Mouse (Mus musculus): ENCODE results near the gene Cyp3a57.
"Not testable (repeated sequence)": the region's sequence is repeated elsewhere in the genome, so short reads cannot be mapped to it uniquely, and the experiment has no call there.

Gene Cyp3a57

DNA sequence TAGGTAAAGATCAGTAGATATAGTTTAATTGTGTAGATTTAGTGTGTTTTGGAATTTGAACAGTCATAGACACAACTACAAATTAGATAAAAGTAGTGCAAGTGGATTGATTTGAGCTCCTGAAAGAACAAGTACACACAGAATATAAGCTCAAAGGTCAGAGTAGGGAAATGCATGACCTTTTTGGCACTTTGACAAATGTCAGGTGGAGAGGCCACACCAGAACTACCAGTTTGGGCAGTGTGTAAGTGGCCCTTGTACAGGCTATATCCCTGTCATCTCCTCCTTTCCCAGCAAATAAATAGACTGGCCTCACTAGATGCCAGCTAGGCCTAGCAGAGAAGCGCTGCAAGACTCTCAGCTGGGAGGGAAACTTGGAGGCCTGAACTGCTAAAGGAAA lies at the start of gene Cyp3a57:
Gene Cyp3a57 (plus strand): TSS at position 339 of the 400 bp plus-strand sequence.
- no peak for DNase-seq

- no peak for DNase-seq
These were observed 44.6 kb upstream of the Cyp3a57 start for GRCm38 (mm10) chr5:145300469-145300868.

GRCm38 (mm10) chr5:145301796-145302195 lies 43.3 kb upstream of the Cyp3a57 start:
- DNase-seq: not testable (repeated sequence)

DNA sequence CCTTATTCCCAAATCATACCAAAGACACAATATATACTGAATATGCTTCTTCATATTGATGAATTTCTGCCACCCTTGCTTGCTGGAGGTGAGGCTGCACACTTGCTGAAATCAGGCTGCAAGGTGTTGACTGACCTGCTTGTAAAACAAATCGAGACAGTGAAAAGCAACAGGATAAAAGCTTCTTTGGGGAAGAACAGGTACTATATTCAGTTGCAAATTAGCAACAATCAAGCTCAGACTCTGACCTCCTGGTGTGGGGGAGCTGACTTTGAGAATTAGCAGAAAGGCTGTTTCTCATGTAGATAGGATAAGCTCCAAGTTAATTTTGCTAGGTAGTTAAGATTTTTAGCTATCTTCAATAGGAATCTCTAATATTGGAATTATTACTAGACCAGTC lies 42.7 kb upstream of the Cyp3a57 start:
- DNase-seq: no peak

- DNase-seq: not testable (repeated sequence)
These were observed 38.1 kb upstream of the Cyp3a57 start for GRCm38 (mm10) chr5:145306953-145307352.

- DNase-seq: not testable (repeated sequence)
These were observed 37.3 kb upstream of the Cyp3a57 start for GRCm38 (mm10) chr5:145307811-145308210.

DNA sequence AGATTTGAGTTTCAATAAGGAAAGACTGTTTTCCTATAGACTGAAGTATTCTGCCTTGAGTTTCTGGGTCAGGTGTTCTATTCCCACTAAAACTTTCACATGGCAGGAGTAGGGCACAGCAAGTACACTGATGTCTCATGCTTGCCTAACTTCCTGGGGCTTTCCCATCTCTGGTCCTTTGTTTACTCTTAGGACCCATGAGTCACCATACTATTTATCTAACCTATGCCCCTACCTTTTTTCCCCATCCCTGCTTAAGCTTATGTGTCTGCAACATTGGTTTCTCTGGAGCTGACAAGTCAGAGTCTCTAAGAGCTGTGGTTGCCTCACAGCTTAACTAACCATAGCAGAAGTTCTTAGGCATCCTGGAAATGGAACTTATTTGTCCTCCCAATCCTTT lies 31.2 kb upstream of the Cyp3a57 start:
- DNase-seq: no peak

- DNase-seq: no peak
These were observed 27.9 kb upstream of the Cyp3a57 start for GRCm38 (mm10) chr5:145317141-145317540.

- not testable (repeated sequence) for DNase-seq
These were observed 6.3 kb upstream of the Cyp3a57 start for GRCm38 (mm10) chr5:145338756-145339155.

GRCm38 (mm10) chr5:145349697-145350096 lies 4.6 kb downstream of the Cyp3a57 start:
- DNase-seq: no peak

GRCm38 (mm10) chr5:145353081-145353480 lies 8.0 kb downstream of the Cyp3a57 start:
- DNase-seq: no peak

DNA sequence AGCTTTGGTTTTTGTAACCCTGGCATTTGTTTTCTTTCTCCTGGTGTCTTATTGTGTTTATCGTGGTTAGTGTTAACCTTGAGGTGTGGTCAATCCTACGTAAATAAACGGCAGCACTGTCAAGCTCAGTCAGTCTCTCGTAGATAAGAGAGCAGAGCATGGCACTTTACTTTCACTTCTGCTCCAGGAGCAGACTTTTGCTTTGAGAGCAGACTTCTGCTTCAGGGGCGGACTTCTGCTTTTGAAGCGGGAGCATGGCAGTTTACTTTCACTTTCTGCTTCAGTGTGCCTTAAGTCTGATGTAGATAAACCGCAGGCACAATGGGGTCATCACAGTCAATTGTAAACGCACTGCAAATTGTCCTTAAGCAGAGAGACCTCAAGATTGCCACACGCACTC lies 70.3 kb downstream of the Cyp3a57 start:
- not testable (repeated sequence) for DNase-seq

- no peak for DNase-seq
These were observed 77.2 kb downstream of the Cyp3a57 start for GRCm38 (mm10) chr5:145422287-145422686.

DNA sequence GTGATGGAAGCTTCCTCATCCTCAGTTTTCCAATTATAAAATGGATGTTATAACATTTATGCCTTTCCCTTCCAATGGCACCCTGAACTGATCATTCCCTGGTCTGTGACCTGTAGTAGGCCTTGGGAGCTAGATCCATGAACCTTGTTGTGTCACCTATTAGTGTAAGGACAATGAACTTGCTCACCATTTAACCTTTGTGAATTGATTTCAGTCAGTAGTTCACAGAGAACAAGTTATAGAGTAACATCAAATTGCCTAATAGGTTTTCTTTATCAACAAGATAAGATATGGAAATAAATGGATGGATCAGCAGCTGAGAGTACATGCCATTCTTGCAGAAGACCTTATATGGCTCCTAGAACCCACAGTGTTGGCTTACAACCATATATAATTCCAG lies 85.9 kb downstream of the Cyp3a57 start:
- no peak for DNase-seq

GRCm38 (mm10) chr5:145433688-145434087 lies 88.6 kb downstream of the Cyp3a57 start:
- DNase-seq: no peak

Data from lung, postnatal 10 days (tissue).